Mouse (Mus musculus) midbrain, embryonic 10.5 days (tissue): Measurements from ENCODE around the gene Olfr543. TPM values are rescaled to one million over a fixed set of nuclear protein-coding genes. Genes with fewer than 3 reads are reported as not detected.
A peak's percentile ranks its signal among the peaks of the same experiment; 100 is the strongest.

ENCODE experiments used
- DNase-seq: peaks from one replicate; pipeline ENCODE4 v3.0.0-alpha.2; 2017; ENCODE audit warnings: low spot score
- H3K27ac ChIP-seq: fragments of 300-500 bp; sonication (generic); replicated peaks from 2 replicates; pipeline ENCODE4 v1.5.1; 2016; ENCODE audit warnings: mild to moderate bottlenecking
- H3K27me3 ChIP-seq: fragments of 300-500 bp; sonication (generic); 2 replicates; pipeline ENCODE4 v1.6.1; 2016; ENCODE audit warnings: low read depth, mild to moderate bottlenecking; ENCODE audit not compliant: poor library complexity, severe bottlenecking
- H3K36me3 ChIP-seq: fragments of 300-500 bp; sonication (generic); 2 replicates; pipeline ENCODE4 v1.6.1; 2016; ENCODE audit warnings: mild to moderate bottlenecking, moderate library complexity
- H3K4me1 ChIP-seq: fragments of 300-500 bp; sonication (generic); 2 replicates; pipeline ENCODE4 v1.6.1; 2016
- H3K4me3 ChIP-seq: fragments of 300-500 bp; sonication (generic); 2 replicates; pipeline ENCODE4 v1.5.1; 2016; ENCODE audit warnings: mild to moderate bottlenecking, moderate library complexity
- H3K9me3 ChIP-seq: fragments of 300-500 bp; sonication (generic); replicated peaks from 2 replicates; pipeline ENCODE4 v1.6.1; 2016; ENCODE audit warnings: mild to moderate bottlenecking
- WGBS: fragments of 180-500 bp; shearing (Covaris S2); methylation state at CpG from one replicate; pipeline ENCODE4 v1.1.7; 2016; 5-methylcytosine and 5-hydroxymethylcytosine counted together
- polyA plus RNA-seq: library from polyadenylated mRNA; unstranded; fragments of >200 nt; fragmentation: Nextera tagmentation; extraction: Ambion mirVana; gene quantifications from 2 replicates; pipeline ENCODE4 v1.2.1, GENCODE M21; 2016

The Olfr543 gene
- 0.35 TPM in 2 replicates for polyA plus RNA-seq

GRCm38 (mm10) chr7:102481579-102481978 lies at the start of gene Olfr543:
Gene Olfr543 (minus strand): TSS chr7:102481679.
- H3K4me1 ChIP-seq: no peaks in the 10 kb centered on the region
- H3K9me3 ChIP-seq: no peaks in the 10 kb centered on the region
- H3K27me3 ChIP-seq: no peaks in the 10 kb centered on the region
- no peak within 1 kb of the TSS for H3K4me3 ChIP-seq
- DNase-seq: no peak
- WGBS: 95% methylated on average over 4 of the region's 4 CpGs
- no peak within 1 kb of the TSS for H3K27ac ChIP-seq
- peaks cover 7% of the 10 kb centered on the region; the same call in 1 of the 2 replicates for H3K36me3 ChIP-seq

- WGBS: 86% methylated on average over 1 of the region's 1 CpGs
- DNase-seq: no peak
- H3K4me3 ChIP-seq: no peak overlapping the region
- H3K27ac ChIP-seq: no peak overlapping the region
- no peaks in the 10 kb centered on the region for H3K27me3 ChIP-seq
- H3K9me3 ChIP-seq: no peaks in the 10 kb centered on the region
- H3K4me1 ChIP-seq: no peaks in the 10 kb centered on the region
- no peaks in the 10 kb centered on the region for H3K36me3 ChIP-seq
Observed at GRCm38 (mm10) chr7:102529052-102529451, 47.6 kb upstream of the Olfr543 start.

GRCm38 (mm10) chr7:102517051-102517335 lies 35.5 kb upstream of the Olfr543 start:
- H3K4me1 ChIP-seq: peaks cover 4% of the 10 kb centered on the region
- DNase-seq: no peak
- H3K9me3 ChIP-seq: no peaks in the 10 kb centered on the region
- H3K27me3 ChIP-seq: peaks cover 36% of the 10 kb centered on the region
- no peak overlapping the region for H3K27ac ChIP-seq
- no peak overlapping the region for H3K4me3 ChIP-seq
- no peaks in the 10 kb centered on the region for H3K36me3 ChIP-seq
- 89% methylated on average over 2 of the region's 2 CpGs for WGBS

- DNase-seq: no peak
- WGBS: 86% methylated on average over 10 of the region's 10 CpGs
- no peak overlapping the region for H3K4me3 ChIP-seq
Observed at GRCm38 (mm10) chr7:102516261-102517050, 35.0 kb upstream of the Olfr543 start.

GRCm38 (mm10) chr7:102514144-102514543 lies 32.7 kb upstream of the Olfr543 start:
- no peaks in the 10 kb centered on the region for H3K9me3 ChIP-seq
- no peak for DNase-seq
- 81% methylated on average over 4 of the region's 4 CpGs for WGBS

More at GRCm38 (mm10) chr7:102516261-102517050, 35.0 kb upstream of the Olfr543 start:
- H3K4me1 ChIP-seq: peaks cover 4% of the 10 kb centered on the region
- H3K27ac ChIP-seq: no peak overlapping the region
- no peaks in the 10 kb centered on the region for H3K9me3 ChIP-seq
- peaks cover 41% of the 10 kb centered on the region for H3K27me3 ChIP-seq
- H3K36me3 ChIP-seq: no peaks in the 10 kb centered on the region

GRCm38 (mm10) chr7:102512814-102513435 lies 31.4 kb upstream of the Olfr543 start:
- Histone ChIP-seq H3K9me3 (no peaks in the 10 kb centered on the region), H3K36me3 (no peaks in the 10 kb centered on the region), H3K4me3 (peak overlapping the region; percentile 65), H3K4me1 (peaks cover 4% of the 10 kb centered on the region), H3K27me3 (peaks cover 47% of the 10 kb centered on the region), H3K27ac (peak overlapping the region; percentile 85)
- WGBS: under 1% methylated on average over 54 of the region's 54 CpGs
- peak; percentile 88 for DNase-seq

More at GRCm38 (mm10) chr7:102514144-102514543, 32.7 kb upstream of the Olfr543 start:
- no peak overlapping the region for H3K4me3 ChIP-seq
- H3K27ac ChIP-seq: no peak overlapping the region
- no peaks in the 10 kb centered on the region for H3K36me3 ChIP-seq
- H3K27me3 ChIP-seq: peaks cover 47% of the 10 kb centered on the region
- H3K4me1 ChIP-seq: peaks cover 4% of the 10 kb centered on the region

- Histone ChIP-seq H3K27ac (no peak overlapping the region), H3K36me3 (no peaks in the 10 kb centered on the region), H3K9me3 (no peaks in the 10 kb centered on the region), H3K4me1 (peaks cover 4% of the 10 kb centered on the region), H3K27me3 (peaks cover 47% of the 10 kb centered on the region), H3K4me3 (no peak overlapping the region)
- WGBS: 92% methylated on average over 10 of the region's 10 CpGs
- DNase-seq: peak; percentile 10
Observed at GRCm38 (mm10) chr7:102511927-102512326, 30.4 kb upstream of the Olfr543 start.

GRCm38 (mm10) chr7:102509726-102510125 lies 28.2 kb upstream of the Olfr543 start:
- no peak overlapping the region for H3K27ac ChIP-seq

GRCm38 (mm10) chr7:102508666-102509065 lies 27.2 kb upstream of the Olfr543 start:
- H3K9me3 ChIP-seq: no peaks in the 10 kb centered on the region
- H3K36me3 ChIP-seq: no peaks in the 10 kb centered on the region
- 90% methylated on average over 6 of the region's 6 CpGs for WGBS
- H3K4me3 ChIP-seq: no peak overlapping the region
- H3K4me1 ChIP-seq: peaks cover 4% of the 10 kb centered on the region
- H3K27ac ChIP-seq: no peak overlapping the region
- peak; percentile 9 for DNase-seq
- peaks cover 24% of the 10 kb centered on the region for H3K27me3 ChIP-seq

More at GRCm38 (mm10) chr7:102509726-102510125, 28.2 kb upstream of the Olfr543 start:
- Histone ChIP-seq H3K4me1 (peaks cover 4% of the 10 kb centered on the region), H3K4me3 (no peak overlapping the region), H3K9me3 (no peaks in the 10 kb centered on the region), H3K36me3 (no peaks in the 10 kb centered on the region), H3K27me3 (peaks cover 35% of the 10 kb centered on the region)
- WGBS: 83% methylated on average over 7 of the region's 7 CpGs
- no peak for DNase-seq

- DNase-seq: peak; percentile 10
- H3K4me3 ChIP-seq: no peak overlapping the region
- no peaks in the 10 kb centered on the region for H3K36me3 ChIP-seq
- peaks cover 19% of the 10 kb centered on the region for H3K27me3 ChIP-seq
- peaks cover 4% of the 10 kb centered on the region for H3K4me1 ChIP-seq
- H3K9me3 ChIP-seq: no peaks in the 10 kb centered on the region
- H3K27ac ChIP-seq: no peak overlapping the region
- WGBS: 88% methylated on average over 9 of the region's 9 CpGs
Observed at GRCm38 (mm10) chr7:102508066-102508465, 26.6 kb upstream of the Olfr543 start.

- H3K4me3 ChIP-seq: no peak overlapping the region
- no peaks in the 10 kb centered on the region for H3K36me3 ChIP-seq
- H3K27me3 ChIP-seq: peaks cover 10% of the 10 kb centered on the region
- no peaks in the 10 kb centered on the region for H3K4me1 ChIP-seq
- WGBS: 45% methylated on average over 3 of the region's 3 CpGs
- DNase-seq: peak; percentile 73
- H3K9me3 ChIP-seq: no peaks in the 10 kb centered on the region
- H3K27ac ChIP-seq: no peak overlapping the region
Observed at GRCm38 (mm10) chr7:102506848-102507247, 25.4 kb upstream of the Olfr543 start.

- DNase-seq: no peak
Observed at GRCm38 (mm10) chr7:102501986-102502385, 20.5 kb upstream of the Olfr543 start.

GRCm38 (mm10) chr7:102499473-102499872 lies 18.0 kb upstream of the Olfr543 start, which contains the start of gene Olfr545:
Gene Olfr545 (minus strand): TSS chr7:102499573.
- WGBS: 75% methylated on average over 3 of the region's 3 CpGs
- no peak for DNase-seq
- H3K4me1 ChIP-seq: no peaks in the 10 kb centered on the region

More at GRCm38 (mm10) chr7:102501986-102502385, 20.5 kb upstream of the Olfr543 start:
- H3K9me3 ChIP-seq: no peaks in the 10 kb centered on the region
- H3K4me3 ChIP-seq: no peak overlapping the region
- H3K27ac ChIP-seq: no peak overlapping the region
- no peaks in the 10 kb centered on the region for H3K36me3 ChIP-seq
- 81% methylated on average over 5 of the region's 5 CpGs for WGBS
- no peaks in the 10 kb centered on the region for H3K4me1 ChIP-seq
- H3K27me3 ChIP-seq: no peaks in the 10 kb centered on the region

More at GRCm38 (mm10) chr7:102499473-102499872, 18.0 kb upstream of the Olfr543 start, which contains the start of gene Olfr545:
- Histone ChIP-seq H3K9me3 (no peaks in the 10 kb centered on the region), H3K36me3 (no peaks in the 10 kb centered on the region), H3K27ac (no peak within 1 kb of the TSS), H3K4me3 (no peak within 1 kb of the TSS), H3K27me3 (no peaks in the 10 kb centered on the region)
